Mouse (Mus musculus) liver, embryonic 12.5 days (tissue): ENCODE measurements around the gene Cutal. TPM values are rescaled to one million over a fixed set of nuclear protein-coding genes. Genes with fewer than 3 reads are reported as not detected.

Experiments
- ATAC-seq: fragments of 200-750 bp; cut with Nextera tagmentation; 2 replicates; pipeline ENCODE4 v1.8.0; 2017; ENCODE audit warnings: moderate number of reproducible peaks, mild to moderate bottlenecking, moderate library complexity
- H3K27ac ChIP-seq: fragments of 300-500 bp; sonication (generic); 2 replicates; pipeline ENCODE4 v1.5.1; 2016; ENCODE audit warnings: mild to moderate bottlenecking
- H3K27me3 ChIP-seq: fragments of 300-500 bp; sonication (generic); replicated peaks from 2 replicates; pipeline ENCODE4 v1.6.1; 2016; ENCODE audit warnings: mild to moderate bottlenecking, moderate library complexity
- H3K36me3 ChIP-seq: fragments of 300-500 bp; sonication (generic); 2 replicates; pipeline ENCODE4 v1.6.1; 2016; ENCODE audit warnings: mild to moderate bottlenecking, moderate library complexity
- H3K4me1 ChIP-seq: fragments of 300-500 bp; sonication (generic); 2 replicates; pipeline ENCODE4 v1.6.1; 2016
- H3K4me2 ChIP-seq: fragments of 300-500 bp; sonication (generic); 2 replicates; pipeline ENCODE4 v1.6.1; 2016; ENCODE audit warnings: mild to moderate bottlenecking, moderate library complexity
- H3K4me3 ChIP-seq: fragments of 300-500 bp; sonication (generic); 2 replicates; pipeline ENCODE4 v1.5.1; 2016; ENCODE audit warnings: mild to moderate bottlenecking, moderate library complexity
- H3K9ac ChIP-seq: fragments of 300-500 bp; sonication (generic); 2 replicates; pipeline ENCODE4 v1.6.1; 2016; ENCODE audit warnings: mild to moderate bottlenecking, moderate library complexity
- H3K9me3 ChIP-seq: fragments of 300-500 bp; sonication (generic); replicated peaks from 2 replicates; pipeline ENCODE4 v1.6.1; 2016; ENCODE audit warnings: mild to moderate bottlenecking, moderate library complexity
- WGBS: fragments of 180-500 bp; shearing (Covaris S2); methylation state at CpG from one replicate; pipeline ENCODE4 v1.1.7; 2016; ENCODE audit not compliant: insufficient replicate concordance; 5-methylcytosine and 5-hydroxymethylcytosine counted together
- polyA plus RNA-seq: library from polyadenylated mRNA; unstranded; fragments of >200 nt; fragmentation: Nextera tagmentation; extraction: Ambion mirVana; gene quantifications from 2 replicates; pipeline ENCODE4 v1.2.1, GENCODE M21; 2016

The Cutal gene
- polyA plus RNA-seq, 1 experiment from 2014 or later: 2.2 TPM

DNA sequence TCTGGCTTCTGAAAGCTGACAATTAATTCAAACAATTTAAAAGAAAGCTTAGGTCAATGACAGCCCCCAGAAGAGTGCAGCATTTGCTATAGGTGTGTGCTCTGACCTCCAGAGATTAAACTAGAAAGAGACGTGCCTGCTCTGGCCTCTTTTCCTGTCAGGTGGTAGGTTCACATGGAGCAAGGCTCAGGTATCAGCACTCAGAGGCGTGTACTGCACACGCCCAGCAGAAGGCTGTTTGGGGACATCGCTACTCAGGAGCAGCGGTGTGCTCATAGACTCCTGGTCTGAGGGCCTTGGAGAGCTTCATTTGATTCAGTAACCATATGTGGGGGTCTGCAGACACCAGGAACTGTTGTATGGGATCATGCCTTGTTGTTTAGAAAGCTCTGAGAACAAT lies 53.1 kb downstream of the Cutal start:
- no peak overlapping the region for H3K4me2 ChIP-seq
- 49% methylated on average over 5 of the region's 5 CpGs for WGBS
- 0 out of 2 replicates have a peak, but pooled peaks cover 21% of the 10 kb centered on the region for H3K27me3 ChIP-seq
- H3K9ac ChIP-seq: no peak overlapping the region
- no peak overlapping the region for H3K27ac ChIP-seq
- no peaks in the 10 kb centered on the region for H3K4me1 ChIP-seq
- H3K36me3 ChIP-seq: no peaks in the 10 kb centered on the region
- H3K9me3 ChIP-seq: no peaks in the 10 kb centered on the region
- ATAC-seq: no peak
- H3K4me3 ChIP-seq: no peak overlapping the region

DNA sequence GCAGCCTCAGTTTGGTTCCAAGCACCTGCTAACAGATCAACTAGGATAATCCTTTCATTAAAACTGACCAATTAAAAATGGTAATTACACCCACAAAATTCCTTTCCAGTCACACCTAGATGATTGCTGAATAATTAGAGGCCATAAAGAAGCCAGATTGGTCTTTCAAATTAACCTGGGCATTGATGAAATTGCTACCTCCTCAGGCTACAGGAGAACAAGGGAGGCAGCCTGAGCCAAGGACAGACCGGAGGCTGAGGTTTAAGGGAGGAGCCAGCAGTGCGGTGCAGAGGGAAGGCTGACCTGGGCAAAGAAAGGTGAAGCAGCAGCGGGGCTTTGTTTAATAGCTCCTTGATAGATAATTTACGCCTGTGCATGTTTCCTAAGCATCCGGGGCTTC lies 63.3 kb downstream of the Cutal start:
- H3K9me3 ChIP-seq: no peaks in the 10 kb centered on the region
- no peak overlapping the region for H3K4me2 ChIP-seq
- ATAC-seq: no peak
- H3K27me3 ChIP-seq: peaks cover 28% of the 10 kb centered on the region
- 0 out of 2 replicates have a peak, but pooled peaks cover 4% of the 10 kb centered on the region for H3K4me1 ChIP-seq
- H3K9ac ChIP-seq: no peak overlapping the region
- H3K36me3 ChIP-seq: no peaks in the 10 kb centered on the region
- no peak overlapping the region for H3K27ac ChIP-seq
- H3K4me3 ChIP-seq: no peak overlapping the region
- WGBS: 28% methylated on average over 5 of the region's 5 CpGs

DNA sequence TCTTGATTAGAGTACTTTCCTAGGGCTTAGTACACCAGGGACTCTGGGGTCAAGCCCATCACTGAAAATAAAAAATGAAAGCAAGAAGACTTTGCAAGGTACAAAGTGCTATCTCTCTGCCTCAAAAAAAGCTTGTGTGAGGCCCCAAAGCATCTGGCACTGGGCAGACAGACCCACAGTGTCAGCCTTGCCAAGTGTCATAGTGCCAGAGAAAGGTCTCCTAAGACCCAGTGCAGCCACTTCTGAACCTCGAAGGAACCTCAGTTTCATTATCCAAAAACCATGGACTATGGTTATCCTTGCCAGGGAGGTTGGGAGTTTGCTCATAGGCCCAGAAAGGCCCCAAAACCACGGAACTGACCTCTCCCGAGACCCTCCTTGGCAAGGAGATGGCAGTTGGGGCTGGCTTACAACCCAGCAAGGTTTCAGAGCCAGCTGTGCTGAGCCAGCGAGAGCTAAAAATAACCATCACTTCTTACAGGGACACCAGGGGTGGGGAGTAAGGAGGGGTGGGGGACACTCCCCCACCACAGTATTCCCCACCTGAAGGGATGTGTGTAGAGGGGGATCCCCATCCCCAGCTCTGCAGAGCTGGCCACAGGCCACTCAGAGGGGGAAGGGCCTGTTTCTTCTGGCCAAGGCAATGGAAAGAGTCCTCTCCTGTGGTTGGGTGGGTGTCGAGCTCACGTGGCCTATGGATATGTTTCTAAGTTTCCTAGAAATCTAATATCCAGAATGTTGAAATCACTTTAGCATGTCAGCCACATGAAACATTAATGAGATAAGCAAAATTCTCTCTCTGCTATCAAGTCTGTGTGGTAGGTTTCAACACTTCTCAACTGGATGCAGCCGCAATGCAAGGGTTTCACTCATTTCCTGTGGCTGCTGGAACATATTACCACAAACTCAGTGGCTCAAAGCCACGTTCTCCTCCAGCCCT lies 64.3 kb downstream of the Cutal start:
- peaks cover 28% of the 10 kb centered on the region for H3K27me3 ChIP-seq
- no peaks in the 10 kb centered on the region for H3K9me3 ChIP-seq
- no peak overlapping the region for H3K27ac ChIP-seq
- H3K4me2 ChIP-seq: no peak overlapping the region
- H3K4me1 ChIP-seq: 0 out of 2 replicates have a peak, but pooled peaks cover 4% of the 10 kb centered on the region
- no peaks in the 10 kb centered on the region for H3K36me3 ChIP-seq
- ATAC-seq: no peak
- 27% methylated on average over 8 of the region's 8 CpGs for WGBS
- H3K9ac ChIP-seq: no peak overlapping the region
- no peak overlapping the region for H3K4me3 ChIP-seq

DNA sequence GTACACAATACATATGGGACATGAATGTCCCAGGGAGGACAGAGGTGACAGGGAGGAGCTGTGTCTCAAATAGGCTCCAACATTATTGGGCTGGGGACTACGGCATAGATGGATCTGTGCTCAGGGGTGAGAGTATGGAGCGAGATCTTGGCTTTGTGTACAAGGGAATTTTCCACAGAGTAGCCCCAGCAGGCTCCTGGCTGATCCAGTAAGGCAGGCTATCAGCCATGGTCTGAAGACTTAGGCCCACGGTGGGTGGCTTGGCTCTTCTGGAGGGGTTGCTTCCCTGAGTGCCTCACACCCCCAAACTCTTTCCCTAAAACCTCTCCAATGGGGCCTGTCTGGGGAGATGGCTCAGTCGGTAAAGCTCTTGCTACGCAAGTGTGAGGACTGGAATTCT lies 66.0 kb downstream of the Cutal start:
- Histone ChIP-seq H3K36me3 (no peaks in the 10 kb centered on the region), H3K27me3 (peaks cover 28% of the 10 kb centered on the region), H3K27ac (no peak overlapping the region), H3K4me2 (no peak overlapping the region), H3K4me3 (no peak overlapping the region), H3K9ac (no peak overlapping the region), H3K9me3 (no peaks in the 10 kb centered on the region), H3K4me1 (0 out of 2 replicates have a peak, but pooled peaks cover 4% of the 10 kb centered on the region)
- no peak for ATAC-seq
- 64% methylated on average over 5 of the region's 5 CpGs for WGBS

DNA sequence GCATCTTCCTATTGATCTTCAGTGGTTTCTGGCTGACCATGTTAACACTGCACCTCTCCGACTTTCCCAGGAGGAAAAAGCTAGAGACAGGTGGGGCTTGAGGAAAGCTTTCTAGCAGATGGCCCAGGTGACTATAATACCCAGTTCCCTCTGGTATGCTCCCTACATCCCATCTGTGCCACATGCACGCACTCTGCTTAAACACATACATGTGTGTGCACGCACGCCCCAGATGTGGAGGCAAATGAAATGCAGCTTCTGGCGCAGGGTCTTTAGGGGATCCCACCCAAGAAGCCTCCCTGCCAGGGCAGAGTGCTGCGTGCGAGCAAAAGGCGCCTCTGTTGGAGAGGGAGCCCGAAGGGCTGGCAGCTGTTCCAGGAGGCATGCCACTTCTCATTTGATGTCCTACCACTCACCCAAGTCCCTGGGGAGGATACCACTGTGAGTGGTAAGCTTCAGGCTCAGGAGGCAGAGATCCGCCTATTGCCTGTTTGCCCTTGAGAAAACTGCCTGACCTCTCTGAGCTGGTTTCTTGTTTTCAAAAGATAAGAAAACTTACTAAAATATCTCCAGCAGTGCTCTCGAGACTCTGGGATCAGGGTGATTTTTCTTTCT lies 67.0 kb downstream of the Cutal start:
- 62% methylated on average over 11 of the region's 11 CpGs for WGBS
- Histone ChIP-seq H3K27me3 (peaks cover 25% of the 10 kb centered on the region), H3K4me1 (0 out of 2 replicates have a peak, but pooled peaks cover 4% of the 10 kb centered on the region), H3K36me3 (no peaks in the 10 kb centered on the region), H3K4me2 (no peak overlapping the region), H3K9me3 (no peaks in the 10 kb centered on the region), H3K27ac (no peak overlapping the region), H3K9ac (no peak overlapping the region), H3K4me3 (no peak overlapping the region)
- no peak for ATAC-seq

Other genes with a start within 250 kb of the Cutal start
- 87.3 and 93.7 TPM in 2 replicates for gene Gapvd1, start 119.2 kb upstream of the Cutal start, polyA plus RNA-seq
- gene Hspa5, start 102.4 kb upstream of the Cutal start, polyA plus RNA-seq: 656 and 672 TPM in 2 replicates
- gene Rabepk, start 74.5 kb upstream of the Cutal start, polyA plus RNA-seq: 32.5 and 33.2 TPM in 2 replicates
- 68.6 and 71.9 TPM in 2 replicates for gene Fbxw2, start 48.1 kb upstream of the Cutal start, polyA plus RNA-seq
- gene Gm34653, start 41.4 kb upstream of the Cutal start, polyA plus RNA-seq: 0.07 TPM in 2 replicates
- gene Psmd5, start 572 bp downstream of the Cutal start, polyA plus RNA-seq: 103 and 109 TPM in 2 replicates
- gene Phf19, start 39.6 kb downstream of the Cutal start, polyA plus RNA-seq: 3.1 and 3.7 TPM in 2 replicates
- gene Traf1, start 87.4 kb downstream of the Cutal start, polyA plus RNA-seq: 0.12 and 0.27 TPM in 2 replicates
- gene Hc, start 187.0 kb downstream of the Cutal start, polyA plus RNA-seq: 14.2 and 16.0 TPM in 2 replicates
- 5.3 and 5.5 TPM in 2 replicates for gene AI182371, start 227.1 kb downstream of the Cutal start, polyA plus RNA-seq
- gene Cntrl, start 235.1 kb downstream of the Cutal start, polyA plus RNA-seq: 10.9 and 12.7 TPM in 2 replicates